Mouse (Mus musculus) 416B (cell line): ENCODE data around the gene Cxcl16.

Source experiments
- DNase-seq: peaks from one replicate; pipeline ENCODE4 v3.0.0; 2011; ENCODE audit warnings: low read depth

Cxcl16 gene

DNA sequence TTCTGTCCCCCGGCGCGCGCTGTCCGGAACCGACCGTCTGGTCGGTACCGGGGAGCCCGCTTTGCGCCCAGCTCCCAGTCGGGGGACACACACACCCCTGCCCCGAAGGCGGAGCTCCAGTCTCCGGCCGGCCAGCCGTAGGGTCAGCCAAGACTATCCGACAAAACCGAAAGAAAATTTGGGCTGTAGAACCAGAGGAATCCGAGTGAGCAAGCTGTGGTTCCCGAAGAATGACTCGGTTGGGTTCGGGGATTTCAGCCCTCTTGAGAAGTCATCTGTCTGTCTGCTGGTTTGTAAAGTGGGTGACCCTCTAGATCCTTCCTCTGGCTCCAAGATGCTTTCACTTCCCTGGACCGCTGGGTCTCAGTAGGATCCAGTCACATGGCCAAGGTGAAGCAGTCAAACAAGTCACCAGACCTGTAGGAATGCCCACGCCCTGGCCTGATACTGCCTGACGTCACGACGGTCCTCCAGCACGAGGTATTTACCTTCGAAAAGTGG is at the start of gene Cxcl16:
TSS of gene Cxcl16 (minus strand) at position 384 of the 501 bp plus-strand sequence.
- no peak for DNase-seq

GRCm38 (mm10) chr11:70506962-70507515 is 47.3 kb upstream of the Cxcl16 start:
- no peak for DNase-seq

- peak; percentile 81 for DNase-seq
These were observed 46.6 kb upstream of the Cxcl16 start for GRCm38 (mm10) chr11:70506385-70506784.

DNA sequence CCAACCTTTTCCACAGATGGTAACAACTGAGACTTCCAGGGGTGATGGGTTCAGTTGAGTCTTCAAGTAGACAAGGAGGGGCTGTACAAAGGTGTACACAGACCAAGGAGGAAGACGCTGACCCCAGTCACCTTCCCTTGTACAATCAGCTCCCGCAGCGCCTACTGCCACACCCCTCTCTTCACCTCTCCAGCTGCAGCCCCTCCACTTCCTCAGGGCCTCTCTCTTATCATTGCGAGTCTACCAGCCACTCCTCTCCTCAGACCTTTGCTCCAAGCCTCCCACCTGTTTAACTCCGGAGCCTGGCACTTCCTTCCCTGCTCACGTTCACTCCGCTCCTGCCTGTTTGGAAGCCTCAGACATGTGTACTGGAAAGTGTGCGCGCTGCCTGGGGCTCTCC is 45.2 kb upstream of the Cxcl16 start, which contains the start of gene Tm4sf5:
TSS of gene Tm4sf5 (plus strand) at position 275 of the 400 bp plus-strand sequence.
- DNase-seq = no peak

GRCm38 (mm10) chr11:70502018-70502417 is 42.2 kb upstream of the Cxcl16 start:
- no peak for DNase-seq

DNA sequence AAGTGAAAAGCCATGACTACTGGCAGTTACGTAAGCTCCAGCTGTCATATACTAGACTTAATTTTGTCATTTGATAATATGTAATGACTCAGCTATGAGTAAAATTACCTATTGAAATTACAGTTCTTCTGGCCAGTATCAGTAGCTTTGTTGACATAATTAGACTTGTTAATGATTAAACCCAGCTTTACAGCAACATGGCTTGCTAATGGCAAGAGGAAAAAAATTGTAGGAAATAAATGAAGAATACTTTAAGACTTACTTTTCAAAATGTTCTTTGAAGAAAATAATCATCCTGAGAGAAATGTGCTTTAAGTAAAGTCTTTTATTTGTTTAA is 40.7 kb upstream of the Cxcl16 start:
- no peak for DNase-seq

DNA sequence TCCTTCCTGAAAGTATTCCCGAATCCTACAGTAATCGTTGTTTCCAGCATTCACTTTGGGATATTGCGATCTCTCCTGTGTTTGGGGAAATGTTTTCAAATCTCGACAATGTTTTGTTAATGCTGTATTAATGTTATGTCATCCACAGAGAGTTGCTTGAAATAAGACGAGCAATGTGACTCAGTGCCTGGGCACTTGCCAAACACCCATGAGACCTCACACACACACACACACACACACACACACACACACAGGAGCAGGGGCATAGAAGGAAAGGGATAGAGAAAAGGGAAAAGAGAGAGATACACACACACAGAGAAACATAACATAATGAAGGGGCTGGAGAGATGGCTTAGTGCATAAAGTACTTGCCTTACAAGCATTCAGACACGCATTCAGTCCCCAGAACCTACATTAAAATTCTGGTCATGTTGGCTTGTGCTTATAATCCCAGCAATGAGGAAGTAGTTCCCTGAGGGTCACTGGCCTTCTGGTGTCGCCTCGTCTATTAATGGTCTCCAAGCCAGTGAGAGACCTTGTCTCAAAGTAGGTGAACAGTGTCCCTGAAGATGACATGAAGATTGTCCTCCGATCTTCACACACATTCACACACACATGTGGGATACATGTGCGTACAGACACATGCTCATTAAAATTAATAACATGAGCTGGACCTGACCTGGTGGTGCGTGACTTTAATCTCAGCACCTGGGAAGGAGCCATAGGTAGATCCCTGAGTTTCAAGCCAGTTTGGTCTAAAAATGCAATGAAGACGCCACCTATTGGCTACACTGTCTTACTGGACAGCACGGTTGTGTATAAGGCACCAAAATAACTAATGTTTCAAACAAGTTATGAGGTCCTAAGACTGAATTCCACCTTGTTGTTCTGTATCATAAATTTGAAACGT is 40.0 kb upstream of the Cxcl16 start:
- DNase-seq = peak; percentile 70

- peak; percentile 53 for DNase-seq
These were observed 29.9 kb upstream of the Cxcl16 start for GRCm38 (mm10) chr11:70489684-70490083.

GRCm38 (mm10) chr11:70489138-70489537 is 29.4 kb upstream of the Cxcl16 start:
- DNase-seq = no peak

DNA sequence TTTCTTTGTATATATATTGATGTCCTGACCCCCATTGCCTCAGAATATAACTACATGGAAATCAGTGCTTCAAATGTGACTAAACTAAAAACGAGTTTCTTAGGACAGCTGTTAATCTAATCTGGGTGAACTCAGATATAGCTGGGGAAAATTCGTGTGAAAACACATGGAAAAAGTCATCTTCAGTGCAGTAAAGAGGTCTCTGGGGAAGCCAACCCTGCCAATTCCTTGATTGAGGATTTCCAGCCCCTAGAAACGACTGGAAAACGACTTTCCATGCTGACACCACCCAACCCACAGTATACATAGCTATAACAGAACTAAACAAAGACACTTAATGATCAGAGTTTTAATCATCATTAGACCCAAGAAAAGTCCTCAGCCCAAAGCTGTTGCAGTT is 28.0 kb upstream of the Cxcl16 start:
- DNase-seq = no peak

GRCm38 (mm10) chr11:70485498-70485897 is 25.7 kb upstream of the Cxcl16 start:
- DNase-seq = no peak

- DNase-seq = no peak
These were observed 15.2 kb upstream of the Cxcl16 start for GRCm38 (mm10) chr11:70474872-70475534.

DNA sequence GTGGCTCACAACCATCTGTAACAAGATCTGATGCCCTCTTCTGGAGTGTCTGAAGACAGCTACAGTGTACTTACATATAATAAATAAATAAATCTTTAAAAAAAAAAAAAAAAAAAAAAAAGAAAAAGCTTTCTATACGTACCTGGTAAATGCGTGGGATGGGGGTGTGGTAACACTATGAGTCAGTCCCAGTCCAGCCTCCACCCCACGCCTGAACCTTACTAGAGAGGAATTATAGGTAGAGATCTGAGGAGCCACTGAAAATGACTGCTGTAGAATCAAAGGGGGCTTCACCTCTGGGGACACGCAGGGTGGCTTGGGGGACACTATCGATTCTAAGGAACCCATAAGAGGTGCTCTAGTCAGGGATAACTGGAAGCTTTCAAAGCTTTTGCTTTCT is 13.5 kb upstream of the Cxcl16 start:
- peak; percentile 25 for DNase-seq

- DNase-seq = peak; percentile 82
These were observed 12.9 kb upstream of the Cxcl16 start for GRCm38 (mm10) chr11:70472716-70473115.

- DNase-seq = peak; percentile 87
These were observed 10.0 kb upstream of the Cxcl16 start for GRCm38 (mm10) chr11:70469764-70470163.

GRCm38 (mm10) chr11:70467902-70468619 is 8.3 kb upstream of the Cxcl16 start:
- peak; percentile 57 for DNase-seq

- DNase-seq = no peak
These were observed 6.0 kb upstream of the Cxcl16 start for GRCm38 (mm10) chr11:70465824-70466223.

DNA sequence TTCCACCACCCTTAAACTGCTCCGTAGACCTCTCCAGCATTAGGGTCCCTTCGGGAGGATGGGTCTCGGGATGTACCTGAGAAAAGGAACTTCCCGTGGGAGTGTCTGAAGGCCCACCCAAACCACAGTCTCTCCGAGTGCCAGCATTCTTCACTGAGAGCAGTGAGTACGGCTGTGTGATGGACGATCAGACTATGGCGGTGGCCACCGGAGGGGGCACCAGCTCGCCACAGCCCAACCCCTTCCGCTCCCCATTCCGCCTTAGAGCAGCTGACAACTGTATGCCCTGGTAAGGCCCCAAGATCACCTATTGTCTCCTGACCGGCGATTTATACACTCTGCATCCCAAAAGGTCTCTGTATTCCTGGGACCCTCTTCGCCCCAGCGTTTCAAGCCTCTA is 5.4 kb upstream of the Cxcl16 start:
- DNase-seq = no peak

- DNase-seq = no peak
These were observed 4.2 kb upstream of the Cxcl16 start for GRCm38 (mm10) chr11:70463970-70464369.

DNA sequence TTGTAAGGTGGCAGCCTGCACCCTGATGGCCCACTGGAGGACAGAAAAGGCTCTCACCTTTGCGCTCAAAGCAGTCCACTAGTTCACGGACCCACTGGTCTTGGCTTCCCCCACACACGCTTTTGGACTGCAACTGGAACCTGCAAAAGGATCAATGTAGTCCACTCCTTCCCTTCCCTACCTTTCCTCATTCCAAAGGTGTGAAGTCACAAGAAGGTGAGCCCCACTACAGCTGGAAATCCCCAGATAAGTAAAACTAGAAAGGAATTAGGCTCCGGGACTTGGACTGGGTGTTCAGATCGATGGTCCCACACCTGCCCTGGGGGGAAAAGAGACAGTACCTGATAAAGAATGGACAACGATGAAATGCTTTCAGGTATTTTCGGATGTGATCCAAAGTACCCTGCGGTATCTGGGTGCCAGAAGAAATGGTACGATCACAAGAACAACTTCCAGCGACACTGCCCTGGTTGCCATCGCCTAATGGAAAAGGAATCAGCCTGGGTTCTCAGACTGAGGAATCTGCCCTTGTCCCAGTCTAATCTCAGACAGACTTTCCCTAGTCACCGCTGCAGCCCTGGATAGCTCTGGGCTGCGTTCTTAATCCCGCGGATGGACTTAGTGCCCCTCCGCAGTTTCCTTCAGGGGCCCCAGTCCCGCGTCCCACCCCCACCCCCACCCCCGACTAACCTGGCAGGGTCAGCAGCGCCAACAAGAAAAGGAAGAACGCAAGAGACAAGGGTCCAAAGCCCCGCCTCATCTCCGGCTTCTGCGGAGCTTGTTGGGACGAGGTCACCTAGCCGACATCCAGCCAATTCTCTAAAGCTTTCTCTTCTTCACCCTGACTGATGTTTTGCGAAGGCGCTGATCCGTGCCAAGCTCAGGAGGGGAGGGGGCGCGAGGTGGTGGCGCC is 840 bp downstream of the Cxcl16 start, which contains the start of gene Zmynd15:
TSS of gene Zmynd15 (plus strand) at position 746 of the 913 bp plus-strand sequence.
- DNase-seq = no peak
